Mouse (Mus musculus): Measurements from ENCODE around the gene Gm28168.
"Not testable (repeated sequence)": the region's sequence is repeated elsewhere in the genome, so short reads cannot be mapped to it uniquely, and the experiment has no call there.

The Gm28168 gene

DNA sequence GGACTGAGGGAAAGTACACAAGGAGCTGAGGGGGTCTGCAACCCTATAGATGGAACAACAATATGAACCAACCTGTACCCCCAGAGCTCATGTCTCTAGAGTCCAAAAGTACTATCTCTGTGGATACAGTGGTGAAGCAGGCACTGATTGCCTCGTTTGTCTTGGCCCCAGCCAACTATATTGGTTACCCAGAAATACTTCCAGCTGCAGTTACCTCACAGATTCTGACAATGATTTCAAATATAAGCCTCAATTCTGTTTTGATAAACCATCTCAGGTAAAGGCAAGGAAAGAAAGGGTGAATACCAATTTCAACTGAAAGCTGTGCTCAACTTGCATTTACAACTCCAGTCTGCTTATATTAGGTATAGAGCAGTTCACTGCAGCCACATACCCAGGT lies at the start of gene Gm28168:
TSS of gene Gm28168 (plus strand) at position 301 of the 400 bp plus-strand sequence.
- CTCF ChIA-PET, result not testable (repeated sequence)

DNA sequence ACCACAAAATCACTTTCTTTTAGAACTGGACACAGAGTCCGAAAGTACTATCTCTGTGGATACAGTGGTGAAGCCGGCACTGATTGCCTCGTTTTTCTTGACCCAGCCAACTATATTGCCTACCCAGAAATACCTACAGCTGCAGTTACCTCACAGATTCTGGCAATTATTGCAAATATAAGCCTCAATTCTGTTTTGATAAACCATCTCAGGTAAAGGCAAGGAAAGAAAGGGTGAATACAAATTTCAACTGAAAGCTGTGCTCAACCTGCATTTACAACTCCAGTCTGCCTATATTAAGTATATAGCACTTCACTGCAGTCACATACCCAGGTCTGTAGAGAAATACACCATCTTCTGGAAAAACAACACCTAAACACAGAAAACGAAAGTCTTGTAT lies 37.8 kb downstream of the Gm28168 start, which contains the start of gene Gm7145:
TSS of gene Gm7145 (plus strand) at position 301 of the 400 bp plus-strand sequence.
- CTCF ChIA-PET, result no interaction called here

All from spleen, embryonic (tissue).